Mouse (Mus musculus): ENCODE results near the gene Gm16434. TPM values are rescaled to one million over a fixed set of nuclear protein-coding genes. Genes with fewer than 3 reads are reported as not detected.

The Gm16434 gene
- not detected for polyA plus RNA-seq (2014; fragmentation: Illumina TruSeq; extraction: RNeasy Lipid Tissue Mini Kit (QIAGEN cat#74804); ENCODE audit: low replicate concordance)

GRCm38 (mm10) chr14:7194440-7194839 lies at the start of gene Gm16434:
Gene Gm16434, minus strand, starts transcription at chr14:7194540.

GRCm38 (mm10) chr14:7174483-7174971 lies 19.8 kb downstream of the Gm16434 start, which contains the start of gene Gm3512:
Gene Gm3512, minus strand, starts transcription at chr14:7174533.

Other genes with a start within 250 kb of the Gm16434 start
- not detected for gene Gm6356, start 220.7 kb downstream of the Gm16434 start, polyA plus RNA-seq (2014; fragmentation: Illumina TruSeq; extraction: RNeasy Lipid Tissue Mini Kit (QIAGEN cat#74804); ENCODE audit: low replicate concordance)
- gene Gm10406, start 167.1 kb downstream of the Gm16434 start, polyA plus RNA-seq (2014; fragmentation: Illumina TruSeq; extraction: RNeasy Lipid Tissue Mini Kit (QIAGEN cat#74804); ENCODE audit: low replicate concordance): not detected
- not detected for gene Gm3685, start 149.6 kb downstream of the Gm16434 start, polyA plus RNA-seq (2014; fragmentation: Illumina TruSeq; extraction: RNeasy Lipid Tissue Mini Kit (QIAGEN cat#74804); ENCODE audit: low replicate concordance)
- 1.2 TPM for gene Gm3696, start 93.9 kb downstream of the Gm16434 start, polyA plus RNA-seq (2014; fragmentation: Illumina TruSeq; extraction: RNeasy Lipid Tissue Mini Kit (QIAGEN cat#74804); ENCODE audit: low replicate concordance)
- not detected for gene Gm6676, start 69.1 kb downstream of the Gm16434 start, polyA plus RNA-seq (2014; fragmentation: Illumina TruSeq; extraction: RNeasy Lipid Tissue Mini Kit (QIAGEN cat#74804); ENCODE audit: low replicate concordance)
- 0.48 TPM for gene Gm3512, start 20.0 kb downstream of the Gm16434 start, polyA plus RNA-seq (2014; fragmentation: Illumina TruSeq; extraction: RNeasy Lipid Tissue Mini Kit (QIAGEN cat#74804); ENCODE audit: low replicate concordance)
- gene Gm3727, start 70.2 kb upstream of the Gm16434 start, polyA plus RNA-seq (2014; fragmentation: Illumina TruSeq; extraction: RNeasy Lipid Tissue Mini Kit (QIAGEN cat#74804); ENCODE audit: low replicate concordance): not detected
- gene Gm3739, start 120.5 kb upstream of the Gm16434 start, polyA plus RNA-seq (2014; fragmentation: Illumina TruSeq; extraction: RNeasy Lipid Tissue Mini Kit (QIAGEN cat#74804); ENCODE audit: low replicate concordance): 0.30 TPM
- gene Gm5797, start 137.9 kb upstream of the Gm16434 start, polyA plus RNA-seq (2014; fragmentation: Illumina TruSeq; extraction: RNeasy Lipid Tissue Mini Kit (QIAGEN cat#74804); ENCODE audit: low replicate concordance): not detected
- gene Gm8374, start 170.6 kb upstream of the Gm16434 start, polyA plus RNA-seq (2014; fragmentation: Illumina TruSeq; extraction: RNeasy Lipid Tissue Mini Kit (QIAGEN cat#74804); ENCODE audit: low replicate concordance): not detected

Data from small intestine, adult 10 weeks (tissue).